Mouse (Mus musculus): ENCODE measurements around the gene Dnttip2. TPM values are rescaled to one million over a fixed set of nuclear protein-coding genes. Genes with fewer than 3 reads are reported as not detected.
"Not testable (repeated sequence)": the region's sequence is repeated elsewhere in the genome, so short reads cannot be mapped to it uniquely, and the experiment has no call there.

Dnttip2 gene
- 48.2 and 54.3 TPM in 2 replicates for polyA plus RNA-seq (2014; fragmentation: Nextera tagmentation; extraction: Ambion mirVana)

- H3K27me3 ChIP-seq (ENCODE audit: control insufficient read depth, insufficient read depth, low read length), result no peaks in the 10 kb centered on the region
- peak within 1 kb of the TSS; percentile 90 for H3K4me2 ChIP-seq (ENCODE audit: low read depth, low read length)
- WGBS, result 1% methylated on average over 57 of the region's 57 CpGs
- peaks cover 26% of the 10 kb centered on the region for H3K4me1 ChIP-seq (ENCODE audit: control insufficient read depth, insufficient read depth, low read length)
- peak; percentile 97 for ATAC-seq (ENCODE audit: low read depth)
- H3K9me3 ChIP-seq (ENCODE audit: control insufficient read depth, low read length), result no peaks in the 10 kb centered on the region
- H3K36me3 ChIP-seq (ENCODE audit: control insufficient read depth, insufficient read depth, low read length), result peaks cover 22% of the 10 kb centered on the region; the same call in 1 of the 2 replicates
- peak within 1 kb of the TSS; percentile 25 for H3K27ac ChIP-seq (ENCODE audit: low read depth, low read length)
- H3K4me3 ChIP-seq (ENCODE audit: low read depth, low read length), result peak within 1 kb of the TSS; percentile 72
- H3K9ac ChIP-seq (replicated peaks; ENCODE audit: low read depth, low read length), result peak within 1 kb of the TSS; percentile 68
These were observed at the start of gene Dnttip2 for GRCm38 (mm10) chr3:122274241-122275024. TSS of gene Dnttip2 (plus strand) at chr3:122274388.

GRCm38 (mm10) chr3:122226972-122227371, 47.2 kb upstream of the Dnttip2 start:
- not testable (repeated sequence) for ATAC-seq (ENCODE audit: low read depth); H3K27me3 ChIP-seq (ENCODE audit: control insufficient read depth, insufficient read depth, low read length); H3K4me3 ChIP-seq (ENCODE audit: low read depth, low read length); H3K27ac ChIP-seq (ENCODE audit: low read depth, low read length); H3K9ac ChIP-seq (replicated peaks; ENCODE audit: low read depth, low read length); H3K9me3 ChIP-seq (ENCODE audit: control insufficient read depth, low read length); H3K36me3 ChIP-seq (ENCODE audit: control insufficient read depth, insufficient read depth, low read length); H3K4me2 ChIP-seq (ENCODE audit: low read depth, low read length); H3K4me1 ChIP-seq (ENCODE audit: control insufficient read depth, insufficient read depth, low read length)
- 87% methylated on average over 6 of the region's 6 CpGs for WGBS

- Histone ChIP-seq H3K4me1 (ENCODE audit: control insufficient read depth, insufficient read depth, low read length) (no peaks in the 10 kb centered on the region), H3K27me3 (ENCODE audit: control insufficient read depth, insufficient read depth, low read length) (no peaks in the 10 kb centered on the region), H3K27ac (ENCODE audit: low read depth, low read length) (no peak overlapping the region), H3K4me2 (ENCODE audit: low read depth, low read length) (no peak overlapping the region), H3K9me3 (ENCODE audit: control insufficient read depth, low read length) (no peaks in the 10 kb centered on the region), H3K36me3 (ENCODE audit: control insufficient read depth, insufficient read depth, low read length) (no peaks in the 10 kb centered on the region), H3K4me3 (ENCODE audit: low read depth, low read length) (no peak overlapping the region), H3K9ac (replicated peaks; ENCODE audit: low read depth, low read length) (no peak overlapping the region)
- no peak for ATAC-seq (ENCODE audit: low read depth)
- WGBS, result 54% methylated on average over 1 of the region's 1 CpGs
These were observed 38.4 kb upstream of the Dnttip2 start for GRCm38 (mm10) chr3:122235772-122236171.

- WGBS, result 58% methylated on average over 6 of the region's 6 CpGs
- ATAC-seq (ENCODE audit: low read depth), result no peak
- no peak overlapping the region for H3K4me3 ChIP-seq (ENCODE audit: low read depth, low read length)
These were observed 31.3 kb upstream of the Dnttip2 start for GRCm38 (mm10) chr3:122242876-122243275.

GRCm38 (mm10) chr3:122243416-122244167, 30.6 kb upstream of the Dnttip2 start:
- H3K9ac ChIP-seq (replicated peaks; ENCODE audit: low read depth, low read length), result no peak overlapping the region
- no peaks in the 10 kb centered on the region for H3K9me3 ChIP-seq (ENCODE audit: control insufficient read depth, low read length)
- H3K4me1 ChIP-seq (ENCODE audit: control insufficient read depth, insufficient read depth, low read length), result peaks cover 16% of the 10 kb centered on the region
- 50% methylated on average over 14 of the region's 14 CpGs for WGBS
- no peak overlapping the region for H3K4me3 ChIP-seq (ENCODE audit: low read depth, low read length)
- no peak for ATAC-seq (ENCODE audit: low read depth)
- peaks cover 4% of the 10 kb centered on the region; the same call in 1 of the 2 replicates for H3K27me3 ChIP-seq (ENCODE audit: control insufficient read depth, insufficient read depth, low read length)
- H3K36me3 ChIP-seq (ENCODE audit: control insufficient read depth, insufficient read depth, low read length), result no peaks in the 10 kb centered on the region
- no peak overlapping the region for H3K27ac ChIP-seq (ENCODE audit: low read depth, low read length)
- no peak overlapping the region for H3K4me2 ChIP-seq (ENCODE audit: low read depth, low read length)

More at GRCm38 (mm10) chr3:122242876-122243275, 31.3 kb upstream of the Dnttip2 start:
- peaks cover 4% of the 10 kb centered on the region; the same call in 1 of the 2 replicates for H3K27me3 ChIP-seq (ENCODE audit: control insufficient read depth, insufficient read depth, low read length)
- H3K36me3 ChIP-seq (ENCODE audit: control insufficient read depth, insufficient read depth, low read length), result no peaks in the 10 kb centered on the region
- H3K4me1 ChIP-seq (ENCODE audit: control insufficient read depth, insufficient read depth, low read length), result peaks cover 15% of the 10 kb centered on the region
- H3K27ac ChIP-seq (ENCODE audit: low read depth, low read length), result no peak overlapping the region
- H3K4me2 ChIP-seq (ENCODE audit: low read depth, low read length), result no peak overlapping the region
- H3K9ac ChIP-seq (replicated peaks; ENCODE audit: low read depth, low read length), result no peak overlapping the region
- H3K9me3 ChIP-seq (ENCODE audit: control insufficient read depth, low read length), result no peaks in the 10 kb centered on the region

GRCm38 (mm10) chr3:122244759-122245158, 29.4 kb upstream of the Dnttip2 start:
- Histone ChIP-seq H3K27me3 (ENCODE audit: control insufficient read depth, insufficient read depth, low read length) (peaks cover 4% of the 10 kb centered on the region; the same call in 1 of the 2 replicates), H3K9ac (replicated peaks; ENCODE audit: low read depth, low read length) (peak overlapping the region; percentile 76), H3K4me2 (ENCODE audit: low read depth, low read length) (peak overlapping the region; percentile 68), H3K36me3 (ENCODE audit: control insufficient read depth, insufficient read depth, low read length) (no peaks in the 10 kb centered on the region), H3K4me3 (ENCODE audit: low read depth, low read length) (peak overlapping the region; percentile 91), H3K4me1 (ENCODE audit: control insufficient read depth, insufficient read depth, low read length) (peaks cover 16% of the 10 kb centered on the region), H3K27ac (ENCODE audit: low read depth, low read length) (no peak overlapping the region), H3K9me3 (ENCODE audit: control insufficient read depth, low read length) (no peaks in the 10 kb centered on the region)
- 46% methylated on average over 6 of the region's 6 CpGs for WGBS
- no peak for ATAC-seq (ENCODE audit: low read depth)

GRCm38 (mm10) chr3:122245215-122245877, 28.8 kb upstream of the Dnttip2 start, which contains the start of gene Gclm:
TSS of gene Gclm (plus strand) at chr3:122245557.
- no peaks in the 10 kb centered on the region for H3K36me3 ChIP-seq (ENCODE audit: control insufficient read depth, insufficient read depth, low read length)
- H3K27me3 ChIP-seq (ENCODE audit: control insufficient read depth, insufficient read depth, low read length), result peaks cover 4% of the 10 kb centered on the region; the same call in 1 of the 2 replicates
- H3K4me2 ChIP-seq (ENCODE audit: low read depth, low read length), result peak within 1 kb of the TSS; percentile 68
- peak within 1 kb of the TSS; percentile 91 for H3K4me3 ChIP-seq (ENCODE audit: low read depth, low read length)
- H3K9me3 ChIP-seq (ENCODE audit: control insufficient read depth, low read length), result no peaks in the 10 kb centered on the region
- under 1% methylated on average over 69 of the region's 90 CpGs for WGBS
- H3K27ac ChIP-seq (ENCODE audit: low read depth, low read length), result peak within 1 kb of the TSS; percentile 91
- H3K9ac ChIP-seq (replicated peaks; ENCODE audit: low read depth, low read length), result peak within 1 kb of the TSS; percentile 76
- peak; percentile 99 for ATAC-seq (ENCODE audit: low read depth)
- peaks cover 16% of the 10 kb centered on the region for H3K4me1 ChIP-seq (ENCODE audit: control insufficient read depth, insufficient read depth, low read length)

- peak overlapping the region; percentile 91 for H3K27ac ChIP-seq (ENCODE audit: low read depth, low read length)
These were observed 28.3 kb upstream of the Dnttip2 start for GRCm38 (mm10) chr3:122245878-122246332.

More at GRCm38 (mm10) chr3:122245878-122246332, 28.3 kb upstream of the Dnttip2 start:
- Histone ChIP-seq H3K36me3 (ENCODE audit: control insufficient read depth, insufficient read depth, low read length) (no peaks in the 10 kb centered on the region), H3K4me3 (ENCODE audit: low read depth, low read length) (peak overlapping the region; percentile 91), H3K4me1 (ENCODE audit: control insufficient read depth, insufficient read depth, low read length) (peaks cover 16% of the 10 kb centered on the region), H3K27me3 (ENCODE audit: control insufficient read depth, insufficient read depth, low read length) (peaks cover 4% of the 10 kb centered on the region; the same call in 1 of the 2 replicates), H3K9ac (replicated peaks; ENCODE audit: low read depth, low read length) (peak overlapping the region; percentile 76), H3K4me2 (ENCODE audit: low read depth, low read length) (peak overlapping the region; percentile 68), H3K9me3 (ENCODE audit: control insufficient read depth, low read length) (no peaks in the 10 kb centered on the region)
- peak; percentile 75 for ATAC-seq (ENCODE audit: low read depth)
- 1% methylated on average over 49 of the region's 50 CpGs for WGBS
